Mouse (Mus musculus) embryonic facial prominence, embryonic 13.5 days (tissue): ENCODE results near the gene Paqr8. TPM values are rescaled to one million over a fixed set of nuclear protein-coding genes. Genes with fewer than 3 reads are reported as not detected.

ENCODE experiments used
- ATAC-seq: fragments of 200-750 bp; cut with Nextera tagmentation; 2 replicates; pipeline ENCODE4 v1.8.0; 2017; ENCODE audit warnings: low read depth; ENCODE audit not compliant: insufficient number of reproducible peaks, insufficient read depth, low FRiP score, low TSS enrichment
- H3K27ac ChIP-seq: fragments of 300-500 bp; sonication (generic); 2 replicates; pipeline ENCODE4 v1.5.1; 2015; ENCODE audit warnings: moderate library complexity, mild to moderate bottlenecking, inconsistent platforms
- H3K27me3 ChIP-seq: fragments of 300-500 bp; sonication (generic); 2 replicates; pipeline ENCODE4 v1.6.1; 2015; ENCODE audit warnings: mild to moderate bottlenecking, inconsistent platforms
- H3K36me3 ChIP-seq: fragments of 300-500 bp; sonication (generic); 2 replicates; pipeline ENCODE4 v1.6.1; 2015; ENCODE audit warnings: mild to moderate bottlenecking, inconsistent platforms
- H3K4me1 ChIP-seq: fragments of 300-500 bp; sonication (generic); 2 replicates; pipeline ENCODE4 v1.6.1; 2015; ENCODE audit warnings: inconsistent platforms
- H3K4me2 ChIP-seq: fragments of 300-500 bp; sonication (generic); 2 replicates; pipeline ENCODE4 v1.6.1; 2015; ENCODE audit warnings: moderate library complexity, mild to moderate bottlenecking, inconsistent platforms
- H3K4me3 ChIP-seq: fragments of 300-500 bp; sonication (generic); 2 replicates; pipeline ENCODE4 v1.5.1; 2015; ENCODE audit warnings: mild to moderate bottlenecking, inconsistent platforms
- H3K9ac ChIP-seq: fragments of 300-500 bp; sonication (generic); 2 replicates; pipeline ENCODE4 v1.6.1; 2015; ENCODE audit warnings: mild to moderate bottlenecking, inconsistent platforms
- H3K9me3 ChIP-seq: fragments of 300-500 bp; sonication (generic); 2 replicates; pipeline ENCODE4 v1.6.1; 2016; ENCODE audit warnings: inconsistent platforms
- WGBS: fragments of 180-500 bp; shearing (Covaris S2); methylation state at CpG from one replicate; pipeline ENCODE4 v1.1.7; 2015; ENCODE audit warnings: mixed read lengths; 5-methylcytosine and 5-hydroxymethylcytosine counted together
- polyA plus RNA-seq: library from polyadenylated mRNA; unstranded; fragments of >200 nt; fragmentation: Nextera tagmentation; extraction: Ambion mirVana; gene quantifications from 2 replicates; pipeline ENCODE4 v1.2.1, GENCODE M21; 2015

Gene Paqr8
- polyA plus RNA-seq: 6.0 and 7.0 TPM in 2 replicates

GRCm38 (mm10) chr1:20890404-20890921, at the start of gene Paqr8:
TSS of gene Paqr8 (plus strand) at chr1:20890606.
- Histone ChIP-seq H3K4me3 (peak within 1 kb of the TSS; percentile 73), H3K9ac (peak within 1 kb of the TSS; percentile 81), H3K27ac (peak within 1 kb of the TSS; percentile 88), H3K9me3 (no peaks in the 10 kb centered on the region), H3K4me1 (peaks cover 5% of the 10 kb centered on the region), H3K27me3 (no peaks in the 10 kb centered on the region), H3K4me2 (peak within 1 kb of the TSS; percentile 76), H3K36me3 (no peaks in the 10 kb centered on the region)
- WGBS: under 1% methylated on average over 37 of the region's 37 CpGs
- peak; percentile 96 for ATAC-seq

GRCm38 (mm10) chr1:20856924-20857902, 33.2 kb upstream of the Paqr8 start:
- ATAC-seq: no peak
- Histone ChIP-seq H3K4me2 (no peak overlapping the region), H3K27ac (no peak overlapping the region), H3K4me3 (no peak overlapping the region), H3K36me3 (no peaks in the 10 kb centered on the region), H3K4me1 (no peaks in the 10 kb centered on the region), H3K9me3 (no peaks in the 10 kb centered on the region), H3K9ac (no peak overlapping the region), H3K27me3 (no peaks in the 10 kb centered on the region)
- 82% methylated on average over 7 of the region's 7 CpGs for WGBS

- Histone ChIP-seq H3K9ac (no peak overlapping the region), H3K27me3 (no peaks in the 10 kb centered on the region), H3K4me2 (no peak overlapping the region), H3K36me3 (no peaks in the 10 kb centered on the region), H3K9me3 (no peaks in the 10 kb centered on the region), H3K4me1 (no peaks in the 10 kb centered on the region), H3K4me3 (no peak overlapping the region), H3K27ac (no peak overlapping the region)
- WGBS: 71% methylated on average over 3 of the region's 3 CpGs
- no peak for ATAC-seq
Observed at GRCm38 (mm10) chr1:20860775-20861174, 29.6 kb upstream of the Paqr8 start.

- H3K36me3 ChIP-seq: no peaks in the 10 kb centered on the region
- no peak overlapping the region for H3K4me3 ChIP-seq
- H3K9me3 ChIP-seq: no peaks in the 10 kb centered on the region
- no peaks in the 10 kb centered on the region for H3K4me1 ChIP-seq
- H3K27me3 ChIP-seq: no peaks in the 10 kb centered on the region
- no peak overlapping the region for H3K9ac ChIP-seq
- ATAC-seq: no peak
- no peak overlapping the region for H3K27ac ChIP-seq
- H3K4me2 ChIP-seq: no peak overlapping the region
- WGBS: 67% methylated on average over 3 of the region's 3 CpGs
Observed at GRCm38 (mm10) chr1:20861865-20862264, 28.5 kb upstream of the Paqr8 start.

- Histone ChIP-seq H3K36me3 (no peaks in the 10 kb centered on the region), H3K9ac (no peak overlapping the region), H3K9me3 (no peaks in the 10 kb centered on the region), H3K27ac (no peak overlapping the region), H3K4me3 (no peak overlapping the region), H3K4me2 (no peak overlapping the region), H3K27me3 (no peaks in the 10 kb centered on the region), H3K4me1 (peaks cover 5% of the 10 kb centered on the region; the same call in 1 of the 2 replicates)
- WGBS: 60% methylated on average over 5 of the region's 5 CpGs
- ATAC-seq: no peak
Observed at GRCm38 (mm10) chr1:20863452-20864172, 26.8 kb upstream of the Paqr8 start.

- H3K36me3 ChIP-seq: no peaks in the 10 kb centered on the region
- H3K4me1 ChIP-seq: peaks cover 5% of the 10 kb centered on the region; the same call in 1 of the 2 replicates
- ATAC-seq: no peak
- no peaks in the 10 kb centered on the region for H3K9me3 ChIP-seq
- no peak overlapping the region for H3K27ac ChIP-seq
- no peak overlapping the region for H3K9ac ChIP-seq
- H3K4me2 ChIP-seq: no peak overlapping the region
- no peak overlapping the region for H3K4me3 ChIP-seq
- 52% methylated on average over 8 of the region's 8 CpGs for WGBS
- no peaks in the 10 kb centered on the region for H3K27me3 ChIP-seq
Observed at GRCm38 (mm10) chr1:20867241-20867902, 23.0 kb upstream of the Paqr8 start.

- 46% methylated on average over 9 of the region's 9 CpGs for WGBS
- Histone ChIP-seq H3K9ac (no peak overlapping the region), H3K4me2 (no peak overlapping the region), H3K36me3 (no peaks in the 10 kb centered on the region), H3K9me3 (no peaks in the 10 kb centered on the region), H3K27me3 (no peaks in the 10 kb centered on the region), H3K4me3 (no peak overlapping the region), H3K27ac (no peak overlapping the region), H3K4me1 (peaks cover 5% of the 10 kb centered on the region; the same call in 1 of the 2 replicates)
- no peak for ATAC-seq
Observed at GRCm38 (mm10) chr1:20868036-20868435, 22.4 kb upstream of the Paqr8 start.

GRCm38 (mm10) chr1:20870887-20871286, 19.5 kb upstream of the Paqr8 start:
- Histone ChIP-seq H3K9me3 (no peaks in the 10 kb centered on the region), H3K27ac (no peak overlapping the region), H3K4me1 (peaks cover 5% of the 10 kb centered on the region; the same call in 1 of the 2 replicates), H3K4me3 (no peak overlapping the region), H3K9ac (no peak overlapping the region), H3K27me3 (no peaks in the 10 kb centered on the region), H3K4me2 (no peak overlapping the region), H3K36me3 (no peaks in the 10 kb centered on the region)
- WGBS: 31% methylated on average over 2 of the region's 2 CpGs
- ATAC-seq: 0 out of 2 replicates have a peak, but pooled peaks have one; percentile 68

GRCm38 (mm10) chr1:20872496-20872895, 17.9 kb upstream of the Paqr8 start:
- H3K9ac ChIP-seq: no peak overlapping the region
- H3K27ac ChIP-seq: no peak overlapping the region
- H3K4me2 ChIP-seq: no peak overlapping the region
- no peaks in the 10 kb centered on the region for H3K27me3 ChIP-seq
- WGBS: 81% methylated on average over 5 of the region's 5 CpGs
- no peak for ATAC-seq
- H3K36me3 ChIP-seq: no peaks in the 10 kb centered on the region
- H3K4me3 ChIP-seq: no peak overlapping the region
- H3K9me3 ChIP-seq: no peaks in the 10 kb centered on the region
- H3K4me1 ChIP-seq: peaks cover 4% of the 10 kb centered on the region; the same call in 1 of the 2 replicates

GRCm38 (mm10) chr1:20874061-20874460, 16.3 kb upstream of the Paqr8 start:
- H3K9ac ChIP-seq: no peak overlapping the region
- no peaks in the 10 kb centered on the region for H3K9me3 ChIP-seq
- H3K4me3 ChIP-seq: no peak overlapping the region
- WGBS: 88% methylated on average over 6 of the region's 6 CpGs
- no peak overlapping the region for H3K4me2 ChIP-seq
- H3K27ac ChIP-seq: no peak overlapping the region
- no peaks in the 10 kb centered on the region for H3K36me3 ChIP-seq
- ATAC-seq: no peak
- H3K27me3 ChIP-seq: no peaks in the 10 kb centered on the region
- no peaks in the 10 kb centered on the region for H3K4me1 ChIP-seq

GRCm38 (mm10) chr1:20877355-20877754, 13.1 kb upstream of the Paqr8 start:
- Histone ChIP-seq H3K4me2 (no peak overlapping the region), H3K4me3 (no peak overlapping the region), H3K27me3 (no peaks in the 10 kb centered on the region), H3K36me3 (no peaks in the 10 kb centered on the region), H3K9me3 (no peaks in the 10 kb centered on the region), H3K27ac (no peak overlapping the region), H3K4me1 (no peaks in the 10 kb centered on the region), H3K9ac (no peak overlapping the region)
- no peak for ATAC-seq
